Mouse (Mus musculus) skeletal muscle tissue, adult 2 months (tissue): ENCODE measurements at regions not wholly inside any gene's neighbourhood (a gene's known extent, or its start where the extent isn't known, plus 50 kb on each side); places are given as distances from the start of the nearest gene placed in this dataset.
"Not testable (repeated sequence)": the region's sequence is repeated elsewhere in the genome, so short reads cannot be mapped to it uniquely, and the experiment has no call there.

ENCODE experiments used
- DNase-seq: peaks from one replicate; pipeline ENCODE4 v3.0.0-alpha.2; 2012; ENCODE audit warnings: low read depth, low spot score

DNA sequence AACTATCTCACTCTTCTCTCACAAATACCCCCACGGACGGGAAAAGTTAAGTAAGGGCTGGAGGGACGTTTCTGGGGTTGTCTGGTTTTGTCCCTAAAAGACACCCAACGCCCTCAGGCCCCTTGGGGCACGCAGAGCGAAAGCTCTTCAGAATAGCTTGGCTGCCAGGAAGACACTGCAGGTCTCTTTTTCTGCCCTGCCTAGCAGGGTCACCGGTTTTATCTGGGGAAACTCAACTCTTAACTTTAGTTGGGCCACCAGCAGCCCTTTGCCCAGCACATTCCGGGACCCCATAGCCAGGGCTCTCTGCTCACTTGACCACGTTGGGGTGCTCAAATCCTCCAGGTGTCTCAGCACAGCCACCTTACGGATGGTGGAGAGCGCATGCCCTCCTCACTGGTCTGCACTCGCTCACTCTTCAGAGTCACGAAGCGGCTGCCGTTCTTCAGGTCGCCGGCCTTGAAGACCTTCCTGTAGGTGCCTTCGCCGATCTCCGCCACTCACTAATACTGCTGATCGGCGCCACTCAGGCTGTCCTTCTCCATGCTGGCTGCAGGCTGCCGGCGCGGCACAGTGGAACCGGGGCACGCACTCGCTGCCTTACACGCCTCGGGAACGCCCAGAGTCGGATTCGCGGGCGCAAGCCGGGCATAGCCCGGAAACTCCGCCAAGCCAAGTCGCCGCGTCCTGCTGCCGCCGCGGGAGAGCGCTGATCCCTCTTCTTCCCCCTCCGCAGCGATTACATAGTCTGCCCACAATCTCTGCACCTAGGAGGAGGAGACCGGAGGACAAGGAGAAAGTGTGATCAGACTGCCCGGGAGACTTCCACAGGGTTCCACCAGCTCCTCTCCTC is 83.0 kb downstream of the Ulbp1 start:
- DNase-seq: no peak

DNA sequence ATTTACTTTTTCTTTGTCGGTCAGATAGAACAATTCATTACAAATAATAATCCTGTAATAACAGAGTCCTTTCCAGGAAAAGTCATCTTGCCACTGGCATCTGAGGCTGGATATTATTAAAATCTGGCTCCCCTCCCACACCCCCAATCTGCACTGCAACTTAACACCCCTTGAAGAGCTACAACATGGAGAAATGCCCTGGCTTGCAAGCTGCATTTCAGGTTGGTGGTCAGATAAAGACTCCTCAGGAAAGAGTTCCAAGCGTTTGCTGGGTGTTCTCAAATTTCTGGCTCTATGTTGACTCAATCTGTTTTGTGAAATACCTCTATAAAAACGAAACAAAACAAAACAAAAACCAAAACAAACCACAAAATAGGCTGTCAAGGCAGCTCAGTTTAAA is 114.6 kb downstream of the Ulbp1 start:
- not testable (repeated sequence) for DNase-seq

DNA sequence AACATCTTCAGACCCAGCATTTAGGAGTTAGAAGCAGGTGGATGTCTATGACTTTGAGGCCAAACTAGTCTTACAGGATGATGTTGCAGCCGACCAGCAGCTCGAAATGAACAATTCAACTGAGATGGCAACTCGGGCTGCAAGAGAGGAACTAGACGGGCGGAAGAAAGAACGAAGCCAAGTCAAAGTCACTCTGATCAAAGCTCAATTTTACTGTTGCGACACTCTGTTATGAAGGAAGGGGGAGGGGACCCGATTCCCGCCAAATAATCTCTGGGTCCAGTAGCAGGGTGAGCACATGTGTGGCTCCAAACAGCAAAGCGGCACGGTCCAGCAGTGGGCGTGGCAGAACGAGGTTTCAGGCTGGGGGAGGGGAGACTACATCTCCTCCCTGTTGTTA is 129.1 kb downstream of the Ulbp1 start:
- not testable (repeated sequence) for DNase-seq

DNA sequence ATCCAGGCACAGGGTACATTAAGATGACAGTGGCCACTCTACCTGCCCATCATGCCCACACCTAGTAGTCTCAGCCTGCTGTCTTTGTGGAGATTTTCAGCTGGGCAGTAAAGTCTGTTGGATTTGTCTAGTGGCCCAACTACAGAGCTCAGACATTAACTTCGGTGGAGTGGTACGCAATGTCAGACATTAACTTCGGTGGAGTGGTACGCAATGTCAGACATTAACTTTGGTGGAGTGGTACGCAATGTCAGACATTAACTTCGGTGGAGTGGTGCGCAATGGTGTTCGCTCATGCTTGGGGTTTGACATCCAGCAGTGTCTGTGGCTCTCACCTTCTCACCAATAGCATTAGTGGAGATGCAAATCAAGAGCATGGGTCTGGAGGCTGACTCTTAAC is 129.7 kb downstream of the Ulbp1 start:
- not testable (repeated sequence) for DNase-seq

DNA sequence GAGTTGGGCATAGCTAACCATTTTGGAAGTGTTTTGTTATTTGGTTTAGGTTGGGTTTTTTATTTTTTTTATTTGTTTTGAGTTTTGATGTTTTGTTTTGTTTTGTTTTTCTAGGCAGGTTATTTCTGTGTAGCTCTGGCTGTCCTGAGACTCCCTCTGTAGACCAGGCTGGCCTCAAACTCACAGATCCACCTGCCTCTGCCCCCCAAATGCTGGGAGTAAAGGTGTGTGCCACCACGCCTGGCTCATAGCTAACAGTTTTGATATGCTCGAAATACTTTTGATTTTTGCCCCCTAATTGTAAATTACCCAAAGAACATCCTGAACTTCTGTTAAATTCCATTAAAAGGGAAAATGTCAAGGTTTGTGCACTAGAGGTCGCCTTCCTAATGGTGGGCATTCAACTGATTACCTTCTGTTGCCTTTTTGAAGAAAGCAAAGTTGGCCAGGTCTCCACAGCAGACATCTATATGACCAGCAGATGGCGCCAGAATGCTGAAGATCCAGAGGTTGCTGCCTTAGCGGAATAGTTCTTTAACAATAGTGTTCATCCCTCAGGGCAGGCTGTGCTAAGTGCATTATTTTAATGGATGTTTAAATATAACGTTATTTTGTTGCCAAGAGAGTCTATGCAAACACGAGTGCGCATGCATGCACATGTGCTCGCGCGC is 121.2 kb upstream of the Cnksr3 start:
- peak; percentile 27 for DNase-seq

DNA sequence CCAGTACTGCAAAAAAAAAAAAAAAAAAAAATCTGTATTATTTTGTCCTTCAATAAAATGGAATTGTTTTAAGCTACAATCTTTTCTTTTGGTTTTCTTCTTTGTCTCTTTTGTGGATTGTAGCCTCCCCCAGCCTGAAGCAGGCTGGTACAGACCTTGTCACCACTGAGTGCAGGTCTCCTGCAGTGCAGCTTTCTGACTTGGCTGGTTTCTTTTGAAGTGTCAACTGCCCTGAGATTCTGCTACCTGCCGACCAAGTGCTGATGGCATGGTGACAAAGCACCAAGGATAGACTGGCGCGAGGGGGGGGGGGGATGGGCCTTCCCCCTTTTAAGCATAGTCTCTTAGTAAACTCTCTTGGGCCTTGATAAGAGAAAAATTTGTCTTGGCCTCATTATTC is 116.2 kb upstream of the Cnksr3 start:
- DNase-seq: no peak

DNA sequence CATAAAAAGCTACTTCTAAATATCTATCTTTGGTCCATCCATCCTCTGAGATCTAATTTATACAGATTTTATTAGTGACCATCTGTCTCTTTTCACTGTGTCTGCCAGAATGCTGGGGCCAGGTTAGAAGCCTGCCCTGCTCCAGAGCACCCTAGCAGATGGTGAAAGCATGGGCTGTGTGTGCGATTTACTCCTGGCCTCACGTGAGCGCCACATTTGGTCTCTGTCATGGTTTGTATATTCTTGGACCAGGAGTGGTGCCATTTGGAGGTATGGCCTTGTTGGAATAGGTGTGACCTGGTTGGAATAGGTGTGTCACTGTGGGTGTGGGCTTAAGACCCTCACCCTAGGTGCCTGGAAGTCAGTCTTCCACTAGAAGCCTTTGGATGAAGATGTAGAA is 115.0 kb upstream of the Cnksr3 start:
- DNase-seq: not testable (repeated sequence)

DNA sequence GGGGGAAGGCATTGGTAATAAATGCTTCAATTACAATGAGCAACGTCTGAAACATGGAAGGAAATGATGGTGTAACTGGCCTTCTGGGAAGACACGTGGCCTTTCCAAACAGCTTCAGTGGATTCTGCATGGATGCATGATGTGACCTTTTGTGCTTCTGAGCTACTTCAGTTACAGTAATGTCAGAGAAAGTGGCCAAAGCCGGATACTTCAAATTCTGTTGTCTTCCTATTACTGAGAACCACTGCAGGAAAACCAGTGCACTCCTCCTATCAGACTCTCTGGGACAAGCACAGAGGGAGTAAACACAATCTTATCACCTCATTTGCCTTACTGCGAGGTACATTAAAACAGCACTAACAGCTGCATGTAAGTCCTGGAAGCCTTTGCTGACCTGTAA is 113.0 kb upstream of the Cnksr3 start:
- no peak for DNase-seq

DNA sequence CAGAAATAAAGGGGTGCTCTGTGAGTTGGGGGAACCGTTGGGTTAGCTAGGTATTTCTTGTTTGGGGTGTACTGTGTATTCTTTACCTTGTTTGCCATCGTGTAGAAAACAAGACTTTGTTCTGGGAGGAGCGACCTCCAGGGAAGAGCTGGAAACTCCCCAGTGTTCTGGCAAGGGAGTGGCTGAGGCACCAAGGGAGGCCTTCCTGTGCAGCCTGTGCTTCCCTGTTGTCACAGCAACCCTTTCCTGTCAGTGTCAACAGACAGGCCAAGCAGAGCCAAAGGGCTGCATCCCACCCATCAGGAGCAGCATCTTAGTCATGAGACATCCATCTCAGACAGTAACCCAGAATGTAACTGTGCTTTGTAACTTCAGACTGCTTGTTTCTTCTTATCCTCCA is 111.2 kb upstream of the Cnksr3 start:
- DNase-seq: no peak

DNA sequence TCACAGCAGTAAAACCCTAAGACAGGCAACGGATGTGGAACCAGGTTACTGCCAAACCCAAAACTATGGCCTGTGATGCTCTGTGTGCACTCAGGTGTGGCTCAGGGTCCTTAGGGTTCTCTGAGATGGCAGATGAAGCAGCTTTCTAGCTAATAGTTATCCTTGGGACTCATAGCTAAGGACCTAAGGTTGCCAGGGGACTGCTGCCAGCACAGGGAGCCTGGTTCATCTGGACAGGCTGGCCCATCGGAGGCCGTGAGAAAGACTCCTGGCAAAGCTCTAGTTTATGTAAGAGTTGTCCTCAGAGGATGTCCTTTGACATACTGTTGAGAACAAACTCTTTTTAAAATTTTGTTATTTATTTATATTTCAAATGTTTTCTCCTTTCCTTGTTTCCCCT is 97.9 kb upstream of the Cnksr3 start:
- no peak for DNase-seq

DNA sequence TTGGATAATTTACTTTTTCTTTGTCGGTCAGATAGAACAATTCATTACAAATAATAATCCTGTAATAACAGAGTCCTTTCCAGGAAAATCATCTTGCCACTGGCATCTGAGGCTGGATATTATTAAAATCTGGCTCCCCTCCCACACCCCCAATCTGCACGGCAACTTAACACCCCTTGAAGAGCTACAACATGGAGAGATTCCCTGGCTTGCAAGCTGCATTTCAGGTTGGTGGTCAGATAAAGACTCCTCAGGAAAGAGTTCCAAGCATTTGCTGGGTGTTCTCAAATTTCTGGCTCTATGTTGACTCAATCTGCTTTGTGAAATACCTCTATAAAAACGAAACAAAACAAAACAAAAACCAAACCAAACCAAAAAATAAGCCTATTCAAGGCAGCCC is 93.8 kb upstream of the Cnksr3 start:
- not testable (repeated sequence) for DNase-seq

DNA sequence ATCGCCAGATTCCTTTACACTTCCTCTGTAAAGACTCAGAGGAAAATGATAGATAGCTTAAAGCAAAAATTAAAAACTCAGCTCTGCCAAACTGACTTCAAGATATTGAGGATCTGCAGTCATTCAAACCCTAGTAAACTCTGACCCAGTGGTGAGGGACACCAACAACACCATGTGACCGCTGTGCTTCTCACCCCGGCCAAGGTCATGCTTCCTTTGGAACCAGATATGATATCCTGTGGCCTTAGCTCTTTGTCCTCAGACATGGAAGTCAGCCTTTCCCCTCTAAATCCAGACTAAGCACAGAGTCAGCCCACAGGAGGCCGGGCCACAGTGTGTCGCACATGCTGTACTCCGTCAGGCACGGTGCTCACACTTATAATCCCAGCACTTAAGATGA is 86.3 kb upstream of the Cnksr3 start:
- DNase-seq: no peak

DNA sequence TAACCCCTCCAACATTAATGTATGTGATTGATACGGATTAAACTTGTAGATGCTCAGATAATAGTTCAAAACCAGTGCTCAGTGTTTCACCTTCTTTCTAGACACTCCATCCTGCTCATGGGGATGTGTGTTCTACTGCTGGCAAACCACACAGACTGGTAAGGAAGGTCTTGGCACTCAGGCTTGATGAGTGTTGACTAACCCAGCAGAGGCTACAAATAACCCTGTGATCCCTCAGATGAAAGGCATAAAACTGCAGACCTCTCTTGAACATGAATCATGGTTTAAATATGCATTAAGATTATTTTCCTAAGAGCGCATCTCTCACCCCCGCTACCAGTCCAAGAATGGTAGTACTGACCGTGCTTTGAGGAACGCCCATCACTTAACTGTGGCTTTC is 83.9 kb upstream of the Cnksr3 start:
- no peak for DNase-seq

DNA sequence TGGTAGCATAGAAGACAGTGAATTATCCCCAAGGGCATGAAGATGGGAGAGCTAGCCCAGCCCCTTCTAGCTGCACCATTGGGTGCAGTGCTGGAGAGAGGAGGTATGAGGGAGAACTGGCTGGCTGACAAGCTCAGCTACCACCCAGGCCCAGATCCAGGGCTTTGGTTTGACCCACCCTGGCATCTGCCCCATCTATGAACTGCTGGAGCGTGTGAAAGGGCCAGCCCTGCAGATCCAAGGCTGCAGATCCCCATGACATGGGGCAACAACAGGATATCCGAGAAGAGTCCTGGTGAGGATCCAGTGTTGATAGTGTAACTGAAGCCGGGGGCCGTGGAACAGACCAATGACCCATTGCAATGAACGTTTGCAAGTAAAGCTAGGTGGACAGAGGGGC is 81.2 kb upstream of the Cnksr3 start:
- DNase-seq: no peak

DNA sequence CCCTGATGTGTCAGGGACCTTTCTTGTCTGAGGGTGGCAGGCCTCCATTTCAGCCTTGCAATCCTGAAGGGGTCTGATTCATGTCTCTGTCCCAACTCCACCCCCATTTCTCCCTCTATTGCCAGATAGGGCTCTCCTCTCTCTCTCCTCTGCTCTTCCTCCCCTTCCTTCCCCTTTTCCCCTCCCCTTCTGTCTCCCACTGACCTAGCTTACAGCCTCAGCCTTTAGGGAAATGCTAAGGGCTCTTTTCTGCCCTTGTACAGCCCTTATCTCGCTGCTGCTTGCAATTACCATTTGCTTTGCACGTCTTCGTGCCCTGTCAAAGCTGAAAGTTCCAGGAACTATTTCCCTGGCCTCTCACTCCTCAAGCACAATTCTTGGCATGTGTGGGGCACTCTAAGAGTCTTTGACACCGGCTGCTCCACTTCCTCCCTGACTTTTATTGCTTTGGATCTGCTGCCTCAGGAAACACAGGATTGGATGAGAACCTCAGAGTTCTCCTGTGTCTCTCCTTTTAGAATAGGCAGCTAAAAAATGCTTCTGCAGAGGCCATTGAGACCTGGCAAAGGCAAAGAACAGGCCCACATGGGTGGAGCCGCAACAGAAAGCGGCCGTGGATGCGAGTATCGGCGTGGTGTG is 77.9 kb upstream of the Cnksr3 start:
- DNase-seq: no peak

DNA sequence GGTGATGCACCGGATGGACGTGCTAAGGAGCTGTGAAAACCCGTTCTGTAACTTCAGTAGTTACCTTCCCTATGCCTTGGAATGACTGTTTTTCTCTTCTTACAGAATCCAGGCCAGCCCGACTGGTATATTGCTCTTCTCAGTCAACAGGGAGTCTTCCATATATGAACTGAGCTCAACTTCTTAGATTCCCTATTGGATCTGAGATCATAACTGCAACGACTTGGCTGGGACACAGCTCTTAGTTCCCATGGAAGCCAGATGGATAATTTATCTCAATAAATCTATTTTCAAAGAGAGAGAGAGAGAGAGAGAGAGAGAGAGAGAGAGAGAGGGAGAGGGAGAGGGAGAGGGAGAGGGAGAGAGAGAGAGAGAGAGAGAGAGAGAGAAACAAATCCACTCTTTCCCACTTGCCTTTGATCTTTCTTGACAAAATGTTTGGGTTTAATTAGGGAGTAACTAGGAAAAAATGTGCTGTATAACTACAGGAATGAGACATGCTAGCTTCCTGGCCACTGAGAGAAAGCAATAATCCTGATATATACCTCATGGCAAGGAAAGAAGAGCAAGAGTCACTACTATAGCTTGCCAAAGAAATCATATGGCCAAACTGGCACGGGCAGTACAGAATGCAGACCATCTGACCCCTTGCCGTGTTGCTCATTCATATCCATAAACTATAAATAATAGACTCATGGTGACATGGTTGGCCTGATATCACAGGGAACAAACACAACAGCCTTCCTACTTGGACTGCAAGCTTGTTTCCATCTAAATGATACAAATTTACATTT is 73.3 kb upstream of the Cnksr3 start:
- DNase-seq: no peak

DNA sequence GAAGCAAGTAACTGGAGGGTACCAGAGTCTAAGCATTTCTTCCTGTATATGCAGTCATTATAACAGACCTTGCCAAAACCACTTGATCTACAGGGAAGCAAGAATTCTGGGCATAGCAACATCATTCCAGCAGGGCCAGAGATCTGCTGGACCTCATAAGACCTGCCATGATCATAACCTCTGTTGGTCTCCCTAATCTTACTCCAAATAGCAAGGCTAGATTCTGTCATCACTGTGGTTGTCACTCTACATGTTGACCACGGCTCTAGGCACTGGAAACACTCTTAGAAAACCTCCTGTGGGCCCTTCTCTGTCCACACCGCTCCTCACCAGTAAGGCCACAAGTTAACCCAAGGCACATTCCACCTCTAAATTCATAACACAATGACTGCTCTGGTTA is 68.4 kb upstream of the Cnksr3 start:
- no peak for DNase-seq

DNA sequence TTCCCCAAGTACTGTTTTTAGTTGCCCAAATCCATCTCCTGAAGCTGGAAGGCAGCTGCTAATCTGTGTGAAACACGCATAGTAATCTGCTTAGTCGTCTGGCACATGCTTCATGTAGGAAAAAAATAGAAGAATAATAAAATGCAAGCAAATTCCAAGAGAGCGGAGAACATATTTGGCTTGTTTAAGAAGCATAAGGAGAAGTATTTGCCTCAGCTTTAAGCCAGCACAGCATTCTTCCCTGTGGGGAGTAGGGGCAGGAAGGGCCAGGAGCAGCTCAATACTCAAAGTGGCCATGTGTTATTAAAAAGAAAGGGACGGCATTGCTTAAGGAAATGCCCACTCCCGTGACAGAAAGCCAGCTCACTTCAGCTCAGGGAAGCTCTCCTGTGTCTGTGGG is 66.8 kb upstream of the Cnksr3 start:
- no peak for DNase-seq

DNA sequence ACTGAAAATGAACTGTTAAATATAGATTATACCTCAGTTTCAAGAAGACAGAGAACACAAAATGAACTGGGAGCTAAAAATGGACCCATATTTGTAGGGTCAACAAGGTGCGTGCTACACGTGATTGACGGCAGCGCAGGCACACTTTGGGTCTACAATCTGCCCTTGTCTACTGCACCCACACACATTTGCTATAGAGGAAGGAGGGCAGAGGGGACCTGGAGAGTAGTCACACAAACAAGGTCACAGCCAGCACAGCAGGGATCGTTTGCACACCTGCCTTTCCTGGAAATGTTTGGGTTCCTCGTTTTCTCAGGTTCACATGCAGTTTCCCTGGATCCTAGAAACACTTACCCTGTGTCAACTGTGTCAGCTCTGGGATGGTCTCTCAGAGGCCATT is 63.3 kb upstream of the Cnksr3 start:
- DNase-seq: no peak

DNA sequence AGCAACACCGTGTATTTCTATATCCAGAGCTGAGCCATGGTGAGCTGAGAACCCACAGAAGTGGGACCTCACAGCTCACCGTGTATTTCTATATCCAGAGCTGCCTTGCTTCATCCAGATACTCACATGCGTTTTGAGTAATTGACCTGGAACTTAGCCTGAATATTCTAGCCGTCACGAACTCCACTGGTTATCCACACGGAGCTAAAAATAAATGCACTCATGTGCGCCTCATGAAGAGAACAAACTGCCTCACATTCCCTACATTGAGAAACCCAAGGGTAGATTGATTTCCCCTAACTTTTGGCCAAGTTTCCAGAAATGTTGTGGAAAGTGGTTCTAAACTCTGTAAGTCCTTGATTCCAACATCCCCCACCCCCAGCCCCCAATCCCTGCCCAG is 62.4 kb upstream of the Cnksr3 start:
- DNase-seq: no peak

DNA sequence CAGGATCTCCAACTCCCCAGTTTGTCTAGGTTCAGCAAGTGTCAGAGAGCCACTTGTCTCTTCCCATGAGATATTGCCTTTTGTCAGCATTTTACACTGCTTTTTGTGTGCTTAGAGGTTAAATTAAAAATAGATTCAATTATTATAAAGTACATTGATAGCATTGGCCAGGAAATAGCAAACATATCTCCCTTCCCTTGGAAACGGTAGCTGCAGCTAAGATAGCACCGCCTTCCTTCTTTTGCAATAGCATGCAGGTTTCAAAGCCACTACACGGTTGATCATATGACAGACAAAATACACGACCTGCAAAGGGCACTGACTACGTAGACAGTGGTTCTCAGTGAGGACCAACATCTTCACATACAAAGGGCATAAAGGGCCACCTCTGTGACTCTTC is 59.1 kb upstream of the Cnksr3 start:
- DNase-seq: no peak
